Mouse (Mus musculus): ENCODE measurements around the gene Allc.

Gene Allc

GRCm38 (mm10) chr12:28582423-28582822, at the start of gene Allc:
Gene Allc, minus strand, starts transcription at chr12:28582523.
- DNase-seq, result no peak

GRCm38 (mm10) chr12:28628436-28628835, 46.1 kb upstream of the Allc start:
- no peak for DNase-seq

GRCm38 (mm10) chr12:28627092-28627491, 44.8 kb upstream of the Allc start:
- DNase-seq, result no peak

- DNase-seq, result no peak
Measured at GRCm38 (mm10) chr12:28625407-28625806, 43.1 kb upstream of the Allc start.

- DNase-seq, result no peak
Measured at GRCm38 (mm10) chr12:28624251-28624650, 41.9 kb upstream of the Allc start.

GRCm38 (mm10) chr12:28623195-28623594, 40.9 kb upstream of the Allc start, which contains the start of gene Colec11:
Gene Colec11, minus strand, starts transcription at chr12:28623377.
- no peak for DNase-seq

GRCm38 (mm10) chr12:28622641-28623040, 40.3 kb upstream of the Allc start:
- DNase-seq, result no peak

GRCm38 (mm10) chr12:28622167-28622532, 39.8 kb upstream of the Allc start:
- DNase-seq, result no peak

- no peak for DNase-seq
Measured at GRCm38 (mm10) chr12:28621451-28622166, 39.3 kb upstream of the Allc start.

- DNase-seq, result no peak
Measured at GRCm38 (mm10) chr12:28617297-28617696, 35.0 kb upstream of the Allc start.

- DNase-seq, result no peak
Measured at GRCm38 (mm10) chr12:28614401-28614800, 32.1 kb upstream of the Allc start.

- no peak for DNase-seq
Measured at GRCm38 (mm10) chr12:28612391-28612790, 30.1 kb upstream of the Allc start.

GRCm38 (mm10) chr12:28607546-28608305, 25.4 kb upstream of the Allc start:
- DNase-seq, result no peak

GRCm38 (mm10) chr12:28603494-28603893, 21.2 kb upstream of the Allc start:
- DNase-seq, result no peak

- no peak for DNase-seq
Measured at GRCm38 (mm10) chr12:28602259-28602658, 19.9 kb upstream of the Allc start.

GRCm38 (mm10) chr12:28598526-28598991, 16.2 kb upstream of the Allc start:
- no peak for DNase-seq

GRCm38 (mm10) chr12:28598110-28598509, 15.8 kb upstream of the Allc start:
- no peak for DNase-seq

GRCm38 (mm10) chr12:28597699-28598098, 15.4 kb upstream of the Allc start:
- no peak for DNase-seq

GRCm38 (mm10) chr12:28596851-28597250, 14.5 kb upstream of the Allc start:
- no peak for DNase-seq

GRCm38 (mm10) chr12:28590428-28590827, 8.1 kb upstream of the Allc start:
- no peak for DNase-seq

GRCm38 (mm10) chr12:28589090-28589868, 7.0 kb upstream of the Allc start:
- DNase-seq, result peak; percentile 71 to 76

GRCm38 (mm10) chr12:28587949-28588348, 5.6 kb upstream of the Allc start:
- DNase-seq, result no peak

GRCm38 (mm10) chr12:28584036-28584435, 1.7 kb upstream of the Allc start:
- DNase-seq, result no peak
